Mouse (Mus musculus) brain, embryonic 14.5 days (tissue): ENCODE data around the gene Serhl. TPM values are rescaled to one million over a fixed set of nuclear protein-coding genes. Genes with fewer than 3 reads are reported as not detected.

Experiments used
- DNase-seq: peaks from one replicate; pipeline ENCODE4 v3.0.0-alpha.2; 2011; ENCODE audit warnings: low read depth
- CTCF ChIP-seq: fragments of 200-500 bp; IDR thresholded peaks from 2 replicates; pipeline ENCODE4 v1.5.1; 2012; ENCODE audit warnings: inconsistent platforms, mild to moderate bottlenecking, moderate library complexity, borderline replicate concordance; ENCODE audit not compliant: insufficient read depth, insufficient read length; ENCODE audit errors: extremely low read depth
- POLR2A ChIP-seq: fragments of 200-500 bp; IDR thresholded peaks from 2 replicates; pipeline ENCODE4 v1.6.1; 2012; ENCODE audit warnings: mild to moderate bottlenecking, inconsistent platforms, borderline replicate concordance; ENCODE audit not compliant: poor library complexity, insufficient read depth, insufficient read length, severe bottlenecking; ENCODE audit errors: extremely low read depth
- polyA plus RNA-seq: library from polyadenylated mRNA; depleted of rRNA; stranded (reverse); fragments of >200 nt; gene quantifications from 2 replicates; pipeline ENCODE4 v1.2.3, GENCODE M21; 2012

Gene Serhl
- polyA plus RNA-seq, 1 experiment, result 7.6 TPM

GRCm38 (mm10) chr15:83148801-83149195, 59.5 kb downstream of the Serhl start:
- TF ChIP-seq POLR2A (no peak), CTCF (no peak)
- no peak for DNase-seq

- TF ChIP-seq CTCF (no peak), POLR2A (peak; percentile 85)
- peak; percentile 99 for DNase-seq
Observed at GRCm38 (mm10) chr15:83149196-83150072, 60.1 kb downstream of the Serhl start, which contains the start of gene Poldip3. Gene Poldip3 (minus strand): TSS chr15:83149384.

GRCm38 (mm10) chr15:83150073-83150442, 60.8 kb downstream of the Serhl start:
- DNase-seq, result no peak
- TF ChIP-seq POLR2A, result no peak
- TF ChIP-seq CTCF, result no peak

- DNase-seq, result no peak
- TF ChIP-seq POLR2A (no peak), CTCF (no peak)
Observed at GRCm38 (mm10) chr15:83150694-83151093, 61.4 kb downstream of the Serhl start.

- TF ChIP-seq POLR2A (no peak), CTCF (no peak)
Observed at GRCm38 (mm10) chr15:83154309-83154708, 65.0 kb downstream of the Serhl start.

GRCm38 (mm10) chr15:83155672-83156419, 66.5 kb downstream of the Serhl start:
- TF ChIP-seq CTCF (no peak), POLR2A (no peak)
- no peak for DNase-seq

More at GRCm38 (mm10) chr15:83154309-83154708, 65.0 kb downstream of the Serhl start:
- DNase-seq, result no peak

GRCm38 (mm10) chr15:83156929-83157666, 67.8 kb downstream of the Serhl start:
- peak; percentile 69 for TF ChIP-seq CTCF
- TF ChIP-seq POLR2A, result no peak
- DNase-seq, result peak; percentile 38

- no peak for DNase-seq
- no peak for TF ChIP-seq CTCF
- TF ChIP-seq POLR2A, result no peak
Observed at GRCm38 (mm10) chr15:83157667-83158064, 68.4 kb downstream of the Serhl start.

- no peak for TF ChIP-seq CTCF
- no peak for TF ChIP-seq POLR2A
- no peak for DNase-seq
Observed at GRCm38 (mm10) chr15:83158587-83159160, 69.4 kb downstream of the Serhl start.

GRCm38 (mm10) chr15:83159823-83160222, 70.5 kb downstream of the Serhl start:
- TF ChIP-seq CTCF, result no peak

GRCm38 (mm10) chr15:83160561-83160960, 71.3 kb downstream of the Serhl start:
- no peak for DNase-seq
- TF ChIP-seq POLR2A (no peak), CTCF (no peak)

More at GRCm38 (mm10) chr15:83159823-83160222, 70.5 kb downstream of the Serhl start:
- DNase-seq, result no peak
